Comparison of ENCODE assay signal across 8 mouse cellular contexts in genomic region chr9:21290589-21290988, GRCm38 (mm10). TPM values are rescaled to one million over a fixed set of nuclear protein-coding genes. Genes with fewer than 3 reads are reported as not detected.
DNase-seq lines count a peak whose midpoint lies in the region; ATAC-seq and TF ChIP-seq lines count a peak whose summit lies in the region.

No protein-coding gene starts in this region.

- 0% methylated on average over 20 of the region's 20 CpGs for WGBS in forebrain, embryonic 11.5 days
- under 1% methylated on average over 20 of the region's 20 CpGs for WGBS in liver, embryonic 14.5 days (ENCODE audit: insufficient replicate concordance)

- peak; percentile 50 for DNase-seq in gastrocnemius, postnatal 10 days
- no peak for DNase-seq in gastrocnemius, postnatal 25 days
- peak; percentile 26 for DNase-seq in ovary, adult 18-20 months (ENCODE audit: low spot score)
- DNase-seq in ovary, postnatal 10 days (ENCODE audit: low spot score) = no peak
- no peak for DNase-seq in forebrain, embryonic 11.5 days (ENCODE audit: low spot score)
- DNase-seq in liver, embryonic 14.5 days (ENCODE audit: low read depth in 3 of 3, low spot score in 3 of 3) = no peak
- DNase-seq in yolk sac, embryonic 10.5 days (ENCODE audit: low spot score) = no peak
- DNase-seq in layer of hippocampus, adult 18-20 months (ENCODE audit: low spot score in 2 of 2) = no peak

- peak overlapping the region; percentile 78 for H3K4me2 ChIP-seq in forebrain, embryonic 11.5 days (ENCODE audit: low read depth, low read length, severe bottlenecking)
- peak overlapping the region; percentile 80 for H3K4me2 ChIP-seq in liver, embryonic 14.5 days (ENCODE audit: low read depth)

- H3K9me3 ChIP-seq in forebrain, embryonic 11.5 days (ENCODE audit: control insufficient read depth, low read length) = no peaks in the 10 kb centered on the region
- no peaks in the 10 kb centered on the region for H3K9me3 ChIP-seq in liver, embryonic 14.5 days (ENCODE audit: control insufficient read depth, low read length)

- no peak for TF ChIP-seq EP300 in liver, embryonic 14.5 days (IDR thresholded peaks at IDR 0.05; ENCODE audit: low read depth)

- H3K36me3 ChIP-seq in forebrain, embryonic 11.5 days (ENCODE audit: control insufficient read depth, insufficient read depth, low read length) = no peaks in the 10 kb centered on the region
- peaks cover 13% of the 10 kb centered on the region for H3K36me3 ChIP-seq in liver, embryonic 14.5 days (replicated peaks; ENCODE audit: control insufficient read depth, insufficient read depth, low read depth)

- H3K27me3 ChIP-seq in forebrain, embryonic 11.5 days (ENCODE audit: control insufficient read depth, insufficient read depth, low read length) = no peaks in the 10 kb centered on the region
- H3K27me3 ChIP-seq in liver, embryonic 14.5 days (ENCODE audit: control insufficient read depth, insufficient read depth, low read length) = no peaks in the 10 kb centered on the region

- peak overlapping the region; percentile 77 for H3K4me3 ChIP-seq in forebrain, embryonic 11.5 days (ENCODE audit: low read depth, low read length)
- peak overlapping the region; percentile 92 for H3K4me3 ChIP-seq in liver, embryonic 14.5 days (ENCODE audit: insufficient read depth in 1 of 2, low read depth in 2 of 2, low read length in 2 of 2)

- no peak for TF ChIP-seq CTCF in liver, embryonic 14.5 days (IDR thresholded peaks at IDR 0.05; ENCODE audit: low read depth)

- peak overlapping the region; percentile 58 for H3K27ac ChIP-seq in forebrain, embryonic 11.5 days (ENCODE audit: low read depth, low read length)
- peak overlapping the region; percentile 87 for H3K27ac ChIP-seq in liver, embryonic 14.5 days

- H3K9ac ChIP-seq in forebrain, embryonic 11.5 days (ENCODE audit: low read length) = peak overlapping the region; percentile 79
- peak overlapping the region; percentile 96 for H3K9ac ChIP-seq in liver, embryonic 14.5 days (replicated peaks)

- ATAC-seq in forebrain, embryonic 11.5 days (replicated peaks; ENCODE audit: low FRiP score) = no peak; the same call in 1 of the 2 replicates
- ATAC-seq in liver, embryonic 14.5 days (ENCODE audit: insufficient read depth) = peak; percentile 4

- H3K4me1 ChIP-seq in forebrain, embryonic 11.5 days (replicated peaks; ENCODE audit: control insufficient read depth, insufficient read depth, low read length) = peaks cover 8% of the 10 kb centered on the region
- H3K4me1 ChIP-seq in liver, embryonic 14.5 days (replicated peaks; ENCODE audit: control insufficient read depth in 2 of 2, insufficient read depth in 2 of 2, low read length in 1 of 2) = peaks cover 26 to 27% of the 10 kb centered on the region in 2 experiments

RNA-seq across cellular contexts. Expression of gene Cdkn2d, which starts 0.6 kb away (rescaled TPM):
- total RNA-seq in gastrocnemius, postnatal 10 days (2021) = 10 to 100 TPM; 14.2 to 16.1 TPM
- total RNA-seq in gastrocnemius, postnatal 25 days (2021) = 1 to 10 TPM; 7.4 to 9.1 TPM
- 58.6 and 60.8 TPM in 2 replicates for polyA plus RNA-seq in forebrain, embryonic 11.5 days (2014; fragmentation: Nextera tagmentation; extraction: Ambion mirVana)
- polyA plus RNA-seq in liver, embryonic 14.5 days (2012; rRNA removed) = 70.5 and 74.4 TPM in 2 replicates
- 116 and 119 TPM in 2 replicates for polyA plus RNA-seq in liver, embryonic 14.5 days (2014; fragmentation: Nextera tagmentation; extraction: Ambion mirVana)
- total RNA-seq in layer of hippocampus, adult 18-20 months (2021) = 10 to 100 TPM; 53.7 to 56.7 TPM

RNA-seq across cellular contexts. Expression of gene Kri1, which starts 2.8 kb away (rescaled TPM):
- 10 to 100 TPM; 10.8 to 14.5 TPM for total RNA-seq in gastrocnemius, postnatal 10 days (2021)
- 1 to 10 TPM; 8.3 to 8.5 TPM for total RNA-seq in gastrocnemius, postnatal 25 days (2021)
- polyA plus RNA-seq in forebrain, embryonic 11.5 days (2014; fragmentation: Nextera tagmentation; extraction: Ambion mirVana) = 16.3 and 22.3 TPM in 2 replicates
- 14.4 and 21.9 TPM in 2 replicates for polyA plus RNA-seq in liver, embryonic 14.5 days (2012; rRNA removed)
- polyA plus RNA-seq in liver, embryonic 14.5 days (2014; fragmentation: Nextera tagmentation; extraction: Ambion mirVana) = 3.9 and 5.0 TPM in 2 replicates
- total RNA-seq in layer of hippocampus, adult 18-20 months (2021) = 10 to 100 TPM; 39.7 to 46.9 TPM

RNA-seq across cellular contexts. Expression of gene Ap1m2, which starts 21.5 kb away (rescaled TPM):
- total RNA-seq in gastrocnemius, postnatal 10 days (2021) = not detected
- total RNA-seq in gastrocnemius, postnatal 25 days (2021) = not detected
- 1.4 and 2.6 TPM in 2 replicates for polyA plus RNA-seq in forebrain, embryonic 11.5 days (2014; fragmentation: Nextera tagmentation; extraction: Ambion mirVana)
- 0.06 and 0.07 TPM in 2 replicates for polyA plus RNA-seq in liver, embryonic 14.5 days (2012; rRNA removed)
- polyA plus RNA-seq in liver, embryonic 14.5 days (2014; fragmentation: Nextera tagmentation; extraction: Ambion mirVana) = 0.16 and 0.24 TPM in 2 replicates
- total RNA-seq in layer of hippocampus, adult 18-20 months (2021) = under 1 TPM; 0.18 to 0.30 TPM

RNA-seq across cellular contexts. Expression of gene Atg4d, which starts 25.5 kb away (rescaled TPM):
- 10 to 100 TPM; 28.4 to 31.9 TPM for total RNA-seq in gastrocnemius, postnatal 10 days (2021)
- 10 to 100 TPM; 60.5 to 63.9 TPM for total RNA-seq in gastrocnemius, postnatal 25 days (2021)
- 55.7 and 57.9 TPM in 2 replicates for polyA plus RNA-seq in forebrain, embryonic 11.5 days (2014; fragmentation: Nextera tagmentation; extraction: Ambion mirVana)
- 21.5 and 38.9 TPM in 2 replicates for polyA plus RNA-seq in liver, embryonic 14.5 days (2012; rRNA removed)
- polyA plus RNA-seq in liver, embryonic 14.5 days (2014; fragmentation: Nextera tagmentation; extraction: Ambion mirVana) = 69.3 and 78.1 TPM in 2 replicates
- 10 to 100 TPM; 43.6 to 50.9 TPM for total RNA-seq in layer of hippocampus, adult 18-20 months (2021)

RNA-seq across cellular contexts. Expression of gene Slc44a2, which starts 29.9 kb away (rescaled TPM):
- 100 to 1,000 TPM; 131 to 140 TPM for total RNA-seq in gastrocnemius, postnatal 10 days (2021)
- total RNA-seq in gastrocnemius, postnatal 25 days (2021) = 100 to 1,000 TPM; 117 to 128 TPM
- polyA plus RNA-seq in forebrain, embryonic 11.5 days (2014; fragmentation: Nextera tagmentation; extraction: Ambion mirVana) = 71.0 and 76.3 TPM in 2 replicates
- polyA plus RNA-seq in liver, embryonic 14.5 days (2012; rRNA removed) = 10.0 TPM in 2 replicates
- 11.6 and 12.7 TPM in 2 replicates for polyA plus RNA-seq in liver, embryonic 14.5 days (2014; fragmentation: Nextera tagmentation; extraction: Ambion mirVana)
- 10 to 100 TPM; 44.7 to 48.0 TPM for total RNA-seq in layer of hippocampus, adult 18-20 months (2021)

Comparison
In these comparisons a context has a peak if more than half of its experiments do, and no peak if none do; other contexts are left out.
1. DNase-seq: peak in gastrocnemius, postnatal 10 days (single experiment) and ovary, adult 18-20 months (single experiment); none in gastrocnemius, postnatal 25 days (single experiment), ovary, postnatal 10 days (single experiment), forebrain, embryonic 11.5 days (single experiment), liver, embryonic 14.5 days (0 of 3), yolk sac, embryonic 10.5 days (single experiment) and layer of hippocampus, adult 18-20 months (0 of 2).